Mouse (Mus musculus) liver, postnatal 0 days (tissue): ENCODE measurements at regions not wholly inside any gene's neighbourhood (a gene's known extent, or its start where the extent isn't known, plus 50 kb on each side); places are given as distances from the start of the nearest gene placed in this dataset.
"Not testable (repeated sequence)": the region's sequence is repeated elsewhere in the genome, so short reads cannot be mapped to it uniquely, and the experiment has no call there.

Source experiments
- CTCF ChIP-seq: sonication (generic); IDR thresholded peaks from 2 replicates; pipeline ENCODE4 v1.5.1; 2016; ENCODE audit warnings: antibody characterized with exemption, low read depth
- EP300 ChIP-seq: IDR thresholded peaks from 2 replicates; pipeline ENCODE4 v1.6.1; 2016; ENCODE audit warnings: antibody characterized with exemption, low read depth, mild to moderate bottlenecking

- TF ChIP-seq CTCF, EP300: not testable (repeated sequence)
These were observed 114.5 kb downstream of the Enc1 start for GRCm38 (mm10) chr13:97355411-97355810.
